Mouse (Mus musculus): Measurements from ENCODE around the gene Chtop.

Chtop gene

GRCm38 (mm10) chr3:90465081-90465685 is 44.1 kb downstream of the Chtop start:
- DNase-seq (ENCODE audit: extremely low spot score, low spot score), result peak; percentile 67

GRCm38 (mm10) chr3:90464552-90465080 is 44.7 kb downstream of the Chtop start:
- DNase-seq (ENCODE audit: extremely low spot score, low spot score), result peak; percentile 30

GRCm38 (mm10) chr3:90462579-90462978 is 46.7 kb downstream of the Chtop start:
- no peak for DNase-seq (ENCODE audit: extremely low spot score, low spot score)

GRCm38 (mm10) chr3:90461935-90462334 is 47.4 kb downstream of the Chtop start:
- DNase-seq (ENCODE audit: extremely low spot score, low spot score), result no peak

GRCm38 (mm10) chr3:90460315-90460714 is 49.0 kb downstream of the Chtop start:
- no peak for DNase-seq (ENCODE audit: extremely low spot score, low spot score)

GRCm38 (mm10) chr3:90459727-90460126 is 49.6 kb downstream of the Chtop start:
- no peak for DNase-seq (ENCODE audit: extremely low spot score, low spot score)

- DNase-seq (ENCODE audit: extremely low spot score, low spot score), result no peak
Observed at GRCm38 (mm10) chr3:90454931-90455330, 54.4 kb downstream of the Chtop start.

- no peak for DNase-seq (ENCODE audit: extremely low spot score, low spot score)
Observed at GRCm38 (mm10) chr3:90451396-90452095, 57.8 kb downstream of the Chtop start.

- DNase-seq (ENCODE audit: extremely low spot score, low spot score), result no peak
Observed at GRCm38 (mm10) chr3:90450874-90451273, 58.4 kb downstream of the Chtop start.

All from neural tube, embryonic 10.5 days (tissue).